Mouse (Mus musculus) liver, postnatal 0 days (tissue): ENCODE data around the gene Wrb. TPM values are rescaled to one million over a fixed set of nuclear protein-coding genes. Genes with fewer than 3 reads are reported as not detected.
A peak's percentile ranks its signal among the peaks of the same experiment; 100 is the strongest.

Experiments used
- ATAC-seq: fragments of 200-750 bp; cut with Nextera tagmentation; 2 replicates; pipeline ENCODE4 v1.8.0; 2017; ENCODE audit warnings: mild to moderate bottlenecking, moderate library complexity
- DNase-seq: peaks from one replicate; pipeline ENCODE4 v3.0.0-alpha.2; 2016
- H3K27ac ChIP-seq: fragments of 300-500 bp; sonication (generic); 2 replicates; pipeline ENCODE4 v1.5.1; 2014; ENCODE audit warnings: antibody characterized with exemption, moderate library complexity, mild to moderate bottlenecking, low read depth
- H3K27me3 ChIP-seq: fragments of 300-500 bp; sonication (generic); 2 replicates; pipeline ENCODE4 v1.6.1; 2014; ENCODE audit warnings: low read length, control low read depth, mixed read lengths; ENCODE audit not compliant: insufficient read depth
- H3K36me3 ChIP-seq: fragments of 300-500 bp; sonication (generic); replicated peaks from 2 replicates; pipeline ENCODE4 v1.6.1; 2014; ENCODE audit warnings: mild to moderate bottlenecking, control low read depth, low read length, moderate library complexity, mixed read lengths; ENCODE audit not compliant: insufficient read depth
- H3K4me1 ChIP-seq: fragments of 300-500 bp; sonication (generic); 2 replicates; pipeline ENCODE4 v1.6.1; 2014; ENCODE audit warnings: antibody characterized with exemption, mild to moderate bottlenecking, control low read depth; ENCODE audit not compliant: insufficient read depth
- H3K4me2 ChIP-seq: fragments of 300-500 bp; sonication (generic); 2 replicates; pipeline ENCODE4 v1.6.1; 2014; ENCODE audit warnings: low read depth, mild to moderate bottlenecking, low read length, moderate library complexity, mixed read lengths
- H3K4me3 ChIP-seq: fragments of 300-500 bp; sonication (generic); 2 replicates; pipeline ENCODE4 v1.5.1; 2014; ENCODE audit warnings: low read depth, low read length
- H3K9ac ChIP-seq: fragments of 300-500 bp; sonication (generic); replicated peaks from 2 replicates; pipeline ENCODE4 v1.6.1; 2014; ENCODE audit warnings: mild to moderate bottlenecking, moderate library complexity
- H3K9me3 ChIP-seq: fragments of 300-500 bp; sonication (generic); 2 replicates; pipeline ENCODE4 v1.6.1; 2016; ENCODE audit warnings: mild to moderate bottlenecking, control low read depth, low read length, mixed read lengths
- CTCF ChIP-seq: sonication (generic); IDR thresholded peaks from 2 replicates; pipeline ENCODE4 v1.5.1; 2016; ENCODE audit warnings: antibody characterized with exemption, low read depth
- EP300 ChIP-seq: IDR thresholded peaks from 2 replicates; pipeline ENCODE4 v1.6.1; 2016; ENCODE audit warnings: antibody characterized with exemption, low read depth, mild to moderate bottlenecking
- WGBS: fragments of 180-500 bp; shearing (Covaris S2); extraction: QIAGEN DNeasy Blood & Tissue Kit; methylation state at CpG from one replicate; pipeline ENCODE4 v1.1.7; 2014; ENCODE audit not compliant: insufficient replicate concordance; 5-methylcytosine and 5-hydroxymethylcytosine counted together
- polyA plus RNA-seq: library from polyadenylated mRNA; unstranded; fragments of >200 nt; fragmentation: Nextera tagmentation; extraction: Ambion mirVana; gene quantifications from 2 replicates; pipeline ENCODE4 v1.2.1, GENCODE M21; 2015

Gene Wrb
- polyA plus RNA-seq, 1 experiment from 2014 or later = 6.1 TPM

- Histone ChIP-seq H3K27ac (no peak overlapping the region), H3K4me1 (no peaks in the 10 kb centered on the region), H3K9me3 (no peaks in the 10 kb centered on the region), H3K4me2 (no peak overlapping the region), H3K9ac (no peak overlapping the region), H3K4me3 (no peak overlapping the region), H3K27me3 (no peaks in the 10 kb centered on the region), H3K36me3 (no peaks in the 10 kb centered on the region)
- ATAC-seq (no peak), DNase-seq (no peak)
- TF ChIP-seq EP300 (no peak), CTCF (peak; percentile 39)
- WGBS = 48% methylated on average over 2 of the region's 2 CpGs
Observed at GRCm38 (mm10) chr16:96112769-96113168, 32.4 kb upstream of the Wrb start.

DNA sequence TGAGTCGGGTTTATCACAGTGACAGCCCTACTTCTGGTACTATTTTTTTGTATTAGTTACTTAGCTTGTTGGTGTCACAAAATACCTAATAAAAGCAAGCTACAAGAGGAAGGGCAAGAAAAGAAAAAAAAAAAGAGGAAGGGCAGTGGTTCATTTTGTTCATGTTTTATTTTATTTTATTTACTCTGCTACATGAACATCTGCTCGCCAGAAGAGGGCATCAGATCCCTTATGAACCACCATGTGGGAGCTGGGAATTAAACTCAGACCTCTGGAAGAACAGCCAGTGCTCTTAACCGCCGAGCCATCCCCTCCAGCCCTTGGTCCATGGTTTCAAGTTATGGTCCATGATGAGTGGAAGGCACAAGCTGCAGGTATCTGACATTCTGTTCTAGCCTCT is 30.5 kb upstream of the Wrb start:
- H3K27ac ChIP-seq = no peak overlapping the region
- no peaks in the 10 kb centered on the region for H3K36me3 ChIP-seq
- no peaks in the 10 kb centered on the region for H3K9me3 ChIP-seq
- H3K4me3 ChIP-seq = no peak overlapping the region
- no peak overlapping the region for H3K9ac ChIP-seq
- 39% methylated on average over 4 of the region's 4 CpGs for WGBS
- no peaks in the 10 kb centered on the region for H3K27me3 ChIP-seq
- ATAC-seq = no peak
- TF ChIP-seq CTCF (peak; percentile 30), EP300 (no peak)
- no peak for DNase-seq
- H3K4me2 ChIP-seq = no peak overlapping the region
- H3K4me1 ChIP-seq = no peaks in the 10 kb centered on the region

DNA sequence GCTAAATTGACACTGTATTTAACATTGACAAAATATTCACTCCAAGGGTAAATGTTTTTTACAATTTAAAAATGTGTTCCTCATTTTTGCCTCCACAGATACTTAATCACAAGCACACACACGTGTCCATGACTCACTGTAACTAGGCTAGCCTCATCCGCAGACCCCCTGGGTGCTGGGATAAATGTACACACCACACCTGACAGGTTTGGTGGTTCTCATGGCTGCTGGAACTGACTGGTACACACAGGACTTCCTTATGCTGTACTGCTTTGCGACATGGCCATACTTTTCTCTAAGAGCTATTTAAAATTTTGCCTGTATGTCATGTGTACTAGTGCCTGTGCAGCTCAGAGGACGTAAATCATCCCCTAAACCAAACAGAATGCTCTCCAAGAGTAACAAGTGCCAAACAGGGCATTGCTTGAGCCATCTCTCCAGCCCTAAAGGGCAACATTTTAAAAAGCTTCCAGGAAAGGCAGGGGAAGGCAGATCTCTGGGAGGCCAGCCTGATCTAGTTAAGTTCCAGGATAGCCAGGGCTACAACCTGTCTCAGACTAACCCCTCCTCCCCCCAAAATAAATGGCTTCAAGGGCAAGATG is 25.1 kb upstream of the Wrb start:
- Histone ChIP-seq H3K4me2 (no peak overlapping the region), H3K27ac (no peak overlapping the region), H3K27me3 (no peaks in the 10 kb centered on the region), H3K9me3 (no peaks in the 10 kb centered on the region), H3K9ac (no peak overlapping the region), H3K36me3 (peaks cover 19% of the 10 kb centered on the region), H3K4me1 (no peaks in the 10 kb centered on the region), H3K4me3 (no peak overlapping the region)
- no peak for TF ChIP-seq EP300
- TF ChIP-seq CTCF = no peak
- WGBS = 51% methylated on average over 4 of the region's 4 CpGs
- no peak for ATAC-seq
- no peak for DNase-seq

- H3K27me3 ChIP-seq = no peaks in the 10 kb centered on the region
- TF ChIP-seq CTCF (no peak), EP300 (no peak)
- ATAC-seq (no peak), DNase-seq (no peak)
- H3K9ac ChIP-seq = peak overlapping the region; percentile 86
- peak overlapping the region; percentile 80 for H3K4me3 ChIP-seq
- H3K4me2 ChIP-seq = peak overlapping the region; percentile 70
- H3K9me3 ChIP-seq = no peaks in the 10 kb centered on the region
- peaks cover 17% of the 10 kb centered on the region for H3K36me3 ChIP-seq
- H3K27ac ChIP-seq = peak overlapping the region; percentile 94
- peaks cover 8% of the 10 kb centered on the region; the same call in 1 of the 2 replicates for H3K4me1 ChIP-seq
- 4% methylated on average over 19 of the region's 19 CpGs for WGBS
Observed at GRCm38 (mm10) chr16:96126684-96127171, 18.5 kb upstream of the Wrb start.

- 2% methylated on average over 40 of the region's 52 CpGs for WGBS
- peak; percentile 33 for ATAC-seq
Observed at GRCm38 (mm10) chr16:96127288-96127656, 17.9 kb upstream of the Wrb start.

GRCm38 (mm10) chr16:96127657-96128344 is 17.4 kb upstream of the Wrb start, which contains the start of gene Hmgn1:
Gene Hmgn1, minus strand, starts transcription at chr16:96127729.
- 1% methylated on average over 65 of the region's 72 CpGs for WGBS

More at GRCm38 (mm10) chr16:96127288-96127656, 17.9 kb upstream of the Wrb start:
- Histone ChIP-seq H3K27me3 (no peaks in the 10 kb centered on the region), H3K36me3 (peaks cover 16% of the 10 kb centered on the region), H3K4me1 (peaks cover 8% of the 10 kb centered on the region; the same call in 1 of the 2 replicates), H3K9ac (peak overlapping the region; percentile 86), H3K4me2 (peak overlapping the region; percentile 70), H3K4me3 (peak overlapping the region; percentile 80), H3K27ac (peak overlapping the region; percentile 94), H3K9me3 (no peaks in the 10 kb centered on the region)
- TF ChIP-seq CTCF (no peak), EP300 (no peak)
- DNase-seq = no peak

More at GRCm38 (mm10) chr16:96127657-96128344, 17.4 kb upstream of the Wrb start, which contains the start of gene Hmgn1:
- TF ChIP-seq CTCF = no peak
- peak; percentile 94 for ATAC-seq
- peak within 1 kb of the TSS; percentile 94 for H3K27ac ChIP-seq
- peak within 1 kb of the TSS; percentile 80 for H3K4me3 ChIP-seq
- H3K9me3 ChIP-seq = no peaks in the 10 kb centered on the region
- peak within 1 kb of the TSS; percentile 86 for H3K9ac ChIP-seq
- H3K36me3 ChIP-seq = peaks cover 12% of the 10 kb centered on the region
- peaks cover 8% of the 10 kb centered on the region; the same call in 1 of the 2 replicates for H3K4me1 ChIP-seq
- no peaks in the 10 kb centered on the region for H3K27me3 ChIP-seq
- H3K4me2 ChIP-seq = peak within 1 kb of the TSS; percentile 70
- peak; percentile 93 for DNase-seq
